Mouse (Mus musculus) left cerebral cortex, adult 11 months (tissue): ENCODE results near the gene Ankrd6.

Experiments used
- DNase-seq: peaks from one replicate; pipeline ENCODE4 v3.0.0; 2022; ENCODE audit warnings: low spot score

The Ankrd6 gene

DNA sequence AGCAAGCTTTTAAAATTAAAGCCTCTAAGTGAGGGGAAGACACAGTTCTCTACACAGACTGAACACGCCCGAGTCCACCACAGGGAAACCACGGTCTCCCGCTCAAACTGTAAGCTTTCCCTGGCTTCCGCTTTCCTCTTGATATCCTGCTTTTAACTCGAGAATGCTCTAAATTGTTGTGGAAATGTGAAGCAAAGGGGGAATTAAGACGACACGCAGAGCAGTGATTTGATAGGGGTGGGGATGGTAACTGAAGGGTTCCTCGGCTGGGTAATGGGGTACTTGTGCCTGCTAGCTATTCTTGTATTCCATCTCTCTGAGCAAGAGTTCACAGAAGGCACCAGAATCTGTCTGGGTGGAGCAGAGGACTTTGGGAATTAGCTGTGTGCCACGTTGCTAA lies 1.9 kb downstream of the Ankrd6 start:
- no peak for DNase-seq

DNA sequence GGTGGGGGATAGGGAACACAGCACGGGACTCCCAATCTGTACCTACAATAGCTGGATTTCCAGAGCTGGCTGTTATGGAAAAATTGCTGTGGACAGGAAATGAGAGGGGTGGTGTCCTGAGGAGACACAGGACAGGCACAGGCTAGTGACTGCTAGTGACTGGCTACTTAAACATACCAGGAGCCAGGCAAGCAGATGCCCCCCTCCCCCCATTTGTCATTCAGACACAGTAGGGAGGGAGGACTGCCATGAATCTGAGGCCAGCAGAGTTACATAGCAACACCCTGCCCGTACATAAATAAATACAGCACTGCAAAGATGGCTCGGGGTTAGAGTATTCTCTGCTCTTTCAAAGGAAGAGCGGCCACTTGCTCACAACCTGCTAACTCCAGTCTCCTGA lies 3.0 kb downstream of the Ankrd6 start:
- DNase-seq: no peak

DNA sequence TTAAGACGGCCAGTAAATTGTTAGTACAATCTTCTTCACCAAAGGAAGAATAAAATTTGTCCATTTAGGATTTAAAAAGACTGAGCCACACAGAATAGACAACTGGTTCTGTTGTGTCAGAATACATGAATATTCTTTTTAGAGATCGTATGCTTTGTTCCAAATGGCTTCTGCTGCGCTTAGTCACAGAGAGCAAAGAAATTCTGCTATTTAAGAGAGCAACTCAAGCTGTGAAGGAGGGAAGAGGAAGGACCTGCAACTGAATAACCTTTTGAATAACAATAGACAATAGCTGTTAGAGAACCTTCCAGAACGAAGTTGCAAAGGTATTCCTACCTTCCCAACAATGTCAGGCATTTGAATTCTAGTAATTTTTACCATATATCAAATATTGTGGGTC lies 9.7 kb downstream of the Ankrd6 start:
- DNase-seq: no peak

DNA sequence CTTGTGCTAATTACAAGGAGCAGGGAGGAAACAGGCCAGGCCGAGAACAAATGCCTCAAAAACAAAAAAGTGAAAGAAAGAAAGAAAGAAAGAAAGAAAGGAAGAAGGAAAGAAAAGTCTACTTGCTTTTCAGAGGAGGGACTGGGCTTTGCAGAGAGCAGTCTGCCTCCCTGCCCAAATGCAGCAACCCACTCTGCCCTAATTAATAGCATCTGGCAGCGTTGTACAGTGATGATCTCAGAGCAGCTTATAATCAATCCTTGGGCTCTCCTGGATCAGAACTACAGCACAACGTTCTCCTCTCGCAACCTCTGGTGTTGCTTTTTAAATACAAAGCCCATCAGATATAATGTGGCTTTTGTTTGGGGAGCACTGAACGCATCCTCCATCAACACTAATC lies 10.7 kb downstream of the Ankrd6 start:
- DNase-seq: no peak

DNA sequence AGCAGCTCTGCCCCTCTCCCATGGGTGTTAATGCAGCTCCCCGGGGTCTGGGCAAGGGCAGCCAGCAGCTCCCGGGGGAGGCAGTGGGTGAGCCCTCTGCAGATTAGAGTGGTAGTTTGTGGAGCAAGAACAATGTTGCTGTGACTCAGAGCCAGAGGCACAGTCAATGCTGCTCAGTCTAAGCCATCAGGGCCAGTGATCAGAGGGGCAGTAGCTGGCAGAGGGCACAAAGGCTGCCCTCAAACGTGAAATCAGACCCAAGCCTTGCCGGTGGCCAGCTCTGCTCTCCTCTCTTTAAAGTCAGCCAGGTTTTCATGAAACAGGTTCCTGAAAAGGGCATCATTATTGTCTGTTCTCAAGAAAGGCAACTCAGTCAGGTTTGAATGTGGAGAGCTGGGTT lies 11.1 kb downstream of the Ankrd6 start:
- no peak for DNase-seq

DNA sequence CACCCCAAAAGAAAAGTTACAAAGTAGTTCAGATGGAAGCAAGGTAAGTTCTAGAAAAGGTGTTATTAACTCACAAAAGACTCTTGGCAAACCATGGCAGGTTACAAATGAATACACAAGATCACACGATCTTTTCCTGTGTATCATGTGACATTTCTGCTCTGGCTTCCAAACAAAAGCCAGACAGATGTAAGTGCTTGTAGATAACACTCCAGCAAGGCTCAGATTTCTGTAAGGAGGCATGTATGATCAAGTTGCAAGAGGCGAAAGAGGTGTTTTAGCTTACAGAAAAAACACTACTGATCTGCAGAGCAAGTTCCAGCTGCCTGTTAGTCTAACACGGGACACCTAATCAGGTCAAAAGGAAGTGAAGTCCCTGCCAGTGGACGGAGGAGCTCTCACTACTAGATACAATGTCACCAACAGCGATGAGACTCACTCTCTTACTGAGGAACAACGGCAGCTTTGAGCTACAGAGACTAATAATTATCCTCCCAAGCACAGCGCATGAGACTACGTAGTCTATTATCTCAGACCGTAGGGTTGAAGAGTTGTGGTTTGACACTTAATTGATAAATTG lies 13.8 kb downstream of the Ankrd6 start:
- no peak for DNase-seq

DNA sequence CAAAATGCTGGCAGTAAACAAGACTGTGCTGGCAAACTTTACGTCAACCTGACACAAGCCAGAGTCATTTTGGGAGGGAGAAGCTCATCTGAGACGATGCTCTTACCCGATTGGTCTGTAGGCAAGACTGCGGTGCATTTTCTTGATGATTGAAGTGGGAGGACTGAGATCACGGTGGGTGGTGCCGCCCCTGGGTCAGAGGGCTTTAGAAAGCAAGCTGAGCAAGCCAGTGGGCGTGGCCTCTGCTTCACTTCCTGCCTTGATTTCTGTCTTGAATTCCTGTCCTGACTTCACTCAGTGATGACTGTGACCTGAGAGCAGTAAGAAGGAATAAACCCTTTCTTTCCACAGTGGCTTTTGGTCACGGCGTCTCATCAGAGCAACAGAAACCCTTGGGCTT lies 18.6 kb downstream of the Ankrd6 start:
- no peak for DNase-seq

DNA sequence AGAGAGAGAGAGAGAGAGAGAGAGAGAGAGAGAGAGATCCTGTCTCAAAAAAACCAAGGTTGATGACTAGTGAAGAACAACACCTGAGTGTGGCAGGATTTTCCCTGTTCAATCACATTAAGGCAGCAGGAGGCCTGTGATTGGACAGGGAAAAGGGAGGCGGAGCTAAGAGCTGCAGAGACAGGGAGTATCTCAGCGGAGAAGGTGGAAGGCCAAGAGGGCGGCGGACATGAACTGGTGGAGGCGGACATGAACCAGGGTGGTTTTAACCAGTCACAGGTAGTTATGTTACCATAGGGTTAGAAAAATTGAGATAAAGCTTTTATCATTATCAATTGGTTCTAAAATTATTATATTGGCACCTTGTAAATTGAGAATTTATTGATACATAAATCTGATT lies 20.9 kb downstream of the Ankrd6 start:
- no peak for DNase-seq

DNA sequence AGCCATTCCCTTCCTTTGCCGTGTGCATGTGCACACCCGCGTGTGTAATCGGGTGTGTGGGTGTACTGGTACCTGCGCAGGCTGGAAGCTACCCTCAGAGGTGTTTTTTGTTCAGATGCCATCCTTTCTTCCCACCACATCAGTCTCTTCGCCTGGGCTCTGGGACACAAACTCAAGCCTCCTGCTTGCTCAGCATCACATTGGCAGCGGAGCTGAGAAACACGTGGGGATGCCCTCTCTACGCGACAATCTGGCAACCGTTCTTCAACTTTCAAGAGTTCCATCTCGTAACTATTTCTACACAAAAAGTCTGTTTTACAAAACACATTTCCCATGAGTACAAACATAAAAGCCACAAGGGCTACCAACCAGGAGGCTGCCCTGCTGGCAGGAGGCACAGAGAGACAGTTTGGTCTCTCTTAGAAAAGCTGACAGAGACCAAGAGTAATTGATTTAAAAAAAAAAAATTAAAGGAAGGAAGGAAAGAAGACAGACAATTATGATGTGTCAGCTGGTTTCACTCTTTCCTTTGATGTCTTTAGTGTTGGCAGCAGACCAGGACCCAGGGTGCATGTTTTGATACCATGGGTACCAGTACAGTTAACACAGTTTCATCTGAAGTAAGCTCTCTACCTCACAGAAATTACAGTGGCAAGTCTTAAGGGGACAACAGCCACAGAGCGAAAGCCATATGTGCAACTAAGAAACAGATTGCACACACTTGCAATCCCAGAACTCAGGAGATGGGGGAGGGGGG lies 21.8 kb downstream of the Ankrd6 start:
- DNase-seq: no peak

DNA sequence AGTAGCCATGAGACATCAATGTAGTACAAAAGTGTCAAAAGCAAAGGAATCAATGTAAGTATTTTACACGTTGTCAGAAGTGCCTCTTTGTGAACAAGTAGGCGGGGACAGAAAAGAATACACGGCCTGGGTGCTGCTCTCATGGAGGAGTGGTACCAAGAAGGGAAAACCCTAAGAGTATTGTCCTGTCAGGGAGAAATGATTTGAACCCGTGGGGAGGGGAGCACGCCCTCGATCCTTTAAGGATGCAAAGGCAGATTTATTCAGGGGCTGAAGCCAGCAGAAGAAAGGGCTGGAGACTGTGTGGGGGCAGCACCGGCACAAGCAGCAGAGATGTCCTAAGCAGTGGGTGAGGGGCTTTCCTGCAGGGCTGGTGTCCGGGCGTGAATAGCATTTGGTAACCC lies 26.7 kb downstream of the Ankrd6 start:
- no peak for DNase-seq

DNA sequence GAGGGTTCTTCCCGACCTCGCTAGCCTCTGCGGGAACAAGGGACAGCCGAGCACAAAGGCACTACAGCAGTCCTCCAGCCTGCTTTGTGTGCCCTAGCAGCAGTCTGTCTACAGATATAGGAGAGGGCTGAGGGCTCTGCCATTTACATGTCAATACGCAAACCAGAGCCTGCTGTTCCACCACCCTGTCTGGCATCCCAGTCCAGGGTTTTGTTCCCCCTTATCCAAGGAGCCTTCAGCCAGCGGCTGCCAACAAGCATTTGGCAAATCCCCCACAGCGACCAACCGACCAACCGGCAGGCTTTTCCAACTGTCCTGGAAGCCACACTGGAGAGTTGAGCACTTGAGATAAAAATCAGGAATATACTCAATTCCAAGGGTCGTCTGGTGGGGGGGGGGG lies 27.2 kb downstream of the Ankrd6 start:
- no peak for DNase-seq

DNA sequence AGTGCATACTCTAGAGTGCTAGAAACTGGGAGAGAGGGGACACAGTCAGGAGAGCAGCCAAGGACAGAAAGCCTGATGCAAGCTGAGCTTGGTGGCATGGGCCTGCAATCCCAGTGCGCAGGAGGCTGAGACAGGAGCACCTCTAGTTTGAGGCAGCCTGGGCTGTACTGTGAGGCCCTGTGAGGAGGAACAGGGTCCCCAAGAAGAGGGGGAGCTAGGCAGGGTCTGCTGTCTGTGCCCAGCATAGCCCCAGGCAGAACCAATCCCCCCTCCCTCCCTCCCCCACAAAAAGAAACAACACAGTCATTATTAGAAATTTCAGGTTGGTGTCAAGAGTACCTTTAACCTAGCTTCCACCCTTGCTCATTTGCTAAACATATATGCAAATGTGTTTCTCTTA lies 27.8 kb downstream of the Ankrd6 start:
- DNase-seq: no peak

DNA sequence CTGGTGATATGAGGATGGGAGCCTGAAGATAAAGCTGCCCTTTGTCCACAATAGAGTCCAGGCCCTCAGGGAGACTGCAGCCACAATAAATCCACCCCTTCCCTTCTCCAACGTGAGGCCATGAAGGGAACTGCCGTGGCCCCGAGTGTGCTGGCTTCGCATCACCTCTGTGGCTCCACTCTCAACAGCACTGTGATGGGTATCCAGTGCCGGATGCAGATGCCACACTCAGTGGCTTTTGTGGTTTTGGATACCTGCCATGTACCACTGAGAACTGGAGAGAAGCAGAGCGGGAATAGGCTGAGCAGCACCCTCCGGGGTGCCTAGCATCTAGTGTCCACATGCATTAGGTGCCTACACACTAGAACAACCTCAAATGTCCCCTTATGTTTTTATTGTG lies 29.8 kb downstream of the Ankrd6 start:
- DNase-seq: no peak

DNA sequence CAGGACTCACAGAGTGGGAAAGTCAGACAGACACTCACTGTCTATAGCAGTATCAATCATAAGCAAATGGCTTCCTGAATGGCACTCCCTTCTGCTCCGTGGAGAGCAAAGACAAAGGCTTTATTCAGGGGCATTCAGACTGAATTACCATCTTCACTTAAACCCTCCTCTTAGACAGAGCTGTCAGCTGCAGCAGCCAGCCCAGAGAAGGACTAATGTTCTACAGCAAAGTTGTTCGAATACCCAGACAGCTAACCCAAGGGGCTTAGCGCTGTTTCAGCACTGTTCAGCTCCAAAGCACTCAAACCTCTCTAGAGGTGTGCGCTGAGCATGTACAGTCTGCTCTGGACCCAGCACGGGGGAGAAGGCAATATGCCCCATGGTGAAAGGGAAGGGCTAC lies 32.1 kb downstream of the Ankrd6 start:
- DNase-seq: no peak

DNA sequence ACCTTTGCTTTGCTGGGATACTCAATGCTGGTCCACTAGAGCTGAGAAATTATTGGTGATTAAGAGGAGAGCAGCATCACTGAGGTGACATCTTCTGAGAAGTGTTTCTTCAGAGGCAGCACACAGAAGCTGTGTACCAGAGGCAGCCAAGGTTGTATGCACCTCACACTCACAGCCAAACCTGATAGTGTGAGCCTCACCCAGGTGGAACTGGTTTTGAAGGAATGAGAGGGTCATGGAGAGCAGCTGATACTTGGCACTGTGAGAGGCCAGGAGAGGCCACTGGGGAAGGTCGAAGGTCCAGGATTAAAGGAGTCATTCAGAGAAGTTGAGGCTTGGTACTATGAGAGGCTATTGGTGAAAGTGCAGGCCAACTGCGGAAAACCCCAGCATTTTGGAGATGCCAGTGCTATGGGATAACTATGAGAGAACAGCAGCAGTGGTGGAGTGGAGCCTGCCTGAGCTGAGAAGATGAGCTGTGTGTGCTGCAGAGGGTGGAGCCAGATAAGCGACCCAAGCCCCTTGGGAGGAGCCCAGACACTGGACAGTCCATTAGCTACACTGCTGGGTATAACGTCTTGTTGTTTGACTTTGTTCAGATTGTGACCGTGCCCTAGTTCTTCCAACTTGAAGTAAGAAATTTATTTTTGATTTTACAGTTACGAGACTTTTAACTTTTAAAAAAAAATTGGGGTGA lies 33.8 kb downstream of the Ankrd6 start:
- no peak for DNase-seq

DNA sequence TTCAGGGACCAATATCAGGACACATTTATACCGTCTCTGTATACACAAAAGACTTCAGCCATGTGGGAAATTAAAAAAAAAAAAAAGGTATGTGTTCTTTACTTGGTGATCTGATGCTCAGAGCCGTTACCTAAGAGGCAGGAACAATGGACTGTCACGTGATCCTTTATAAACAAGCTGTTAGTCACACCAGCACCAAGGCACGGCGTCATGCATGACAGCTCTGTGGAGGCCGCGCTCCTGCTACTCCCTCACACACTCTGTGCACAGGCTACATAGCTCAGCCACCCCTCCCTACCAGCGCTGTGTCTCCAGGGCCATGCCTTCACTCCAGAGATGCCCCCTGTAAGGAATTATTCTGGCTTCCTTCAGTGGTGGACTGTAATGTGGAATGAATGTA lies 34.7 kb downstream of the Ankrd6 start:
- DNase-seq: no peak

DNA sequence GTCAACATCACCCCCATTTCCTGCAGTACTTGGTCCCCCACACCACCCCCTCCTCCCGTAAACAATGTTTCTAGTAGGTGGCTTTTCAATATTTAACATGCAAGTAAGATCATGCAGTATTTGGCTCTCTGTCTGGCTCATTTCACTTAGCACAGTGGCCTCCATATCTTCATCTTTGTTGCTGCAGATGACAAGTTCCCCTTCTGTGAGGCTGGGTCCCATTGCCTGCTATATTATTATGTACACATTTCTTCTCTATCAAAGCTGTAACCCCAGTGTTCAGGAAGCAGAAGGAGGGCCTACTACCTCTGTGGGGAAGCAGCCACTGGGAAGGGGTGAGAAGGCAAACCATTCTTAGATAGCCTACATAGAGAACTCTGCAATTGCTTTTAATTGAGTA lies 40.6 kb downstream of the Ankrd6 start:
- DNase-seq: no peak

DNA sequence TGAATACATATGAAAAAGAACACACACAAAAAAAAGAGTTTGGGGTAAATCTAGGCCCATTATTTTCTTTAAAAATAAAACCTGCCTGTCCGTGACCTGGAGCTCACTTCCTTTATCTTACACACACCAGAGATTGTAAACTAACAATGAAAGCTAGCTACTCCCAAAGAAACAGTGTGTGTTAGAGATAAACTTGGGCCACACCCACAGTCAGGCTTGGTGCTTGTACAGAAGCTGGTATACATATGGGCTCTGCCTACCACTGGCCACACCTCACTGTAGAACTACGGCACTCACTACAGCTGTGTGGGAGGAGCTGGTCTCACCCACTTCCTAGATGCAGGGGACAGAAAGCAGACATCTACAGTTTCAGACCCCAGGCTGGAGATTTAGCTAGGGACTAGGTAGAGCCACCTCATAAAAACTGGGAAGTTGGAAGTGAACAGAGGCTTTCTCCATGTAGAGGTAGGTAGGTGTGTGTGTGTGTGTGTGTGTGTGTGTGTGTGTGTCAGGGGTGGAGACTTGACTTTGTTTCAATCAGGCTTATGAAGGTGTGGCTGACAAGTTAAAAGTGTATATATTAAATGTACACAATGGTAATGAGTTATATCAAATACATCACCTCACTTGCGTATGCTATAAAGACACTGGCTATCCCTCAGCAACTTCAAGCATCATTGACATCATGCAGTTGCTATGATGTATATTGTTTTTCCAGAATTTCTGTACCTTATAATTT lies 41.2 kb downstream of the Ankrd6 start:
- no peak for DNase-seq

DNA sequence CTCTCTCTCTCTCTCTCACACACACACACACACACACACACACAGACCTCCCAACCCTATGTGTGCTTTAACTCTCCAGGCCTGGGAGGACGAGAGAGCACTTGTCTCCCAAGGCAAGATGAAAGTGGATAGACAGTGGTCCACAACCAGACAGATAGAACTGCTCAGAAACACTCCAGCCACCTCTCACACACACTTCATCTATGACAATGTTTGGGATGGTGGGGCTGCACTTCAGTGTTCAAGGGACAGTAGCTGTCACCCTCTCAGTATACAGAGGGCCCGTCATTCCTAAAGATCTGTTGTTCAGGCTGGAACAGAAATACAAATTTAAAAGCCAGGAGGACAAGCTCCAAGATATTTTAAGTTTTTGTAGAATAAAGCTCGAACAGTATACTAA lies 43.0 kb downstream of the Ankrd6 start:
- DNase-seq: no peak

DNA sequence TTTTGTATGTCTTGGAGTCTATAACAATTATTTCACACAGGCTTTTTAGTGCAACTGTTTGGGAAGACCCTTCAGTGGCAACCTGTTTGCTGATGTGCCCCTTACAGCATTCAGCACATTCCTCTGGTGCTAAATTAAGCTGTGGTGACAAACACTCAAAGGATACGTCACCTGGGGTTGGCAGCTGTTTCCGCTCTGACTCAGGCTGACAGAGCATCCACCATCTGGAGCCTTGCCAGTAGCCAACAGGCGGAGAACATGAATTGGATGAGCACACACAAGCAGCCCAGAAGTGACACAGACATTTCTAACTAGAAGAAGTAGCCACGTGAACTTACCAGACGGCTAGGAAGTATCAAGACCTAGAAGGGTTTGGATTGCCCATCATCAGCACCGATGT lies 44.0 kb downstream of the Ankrd6 start:
- DNase-seq: no peak

DNA sequence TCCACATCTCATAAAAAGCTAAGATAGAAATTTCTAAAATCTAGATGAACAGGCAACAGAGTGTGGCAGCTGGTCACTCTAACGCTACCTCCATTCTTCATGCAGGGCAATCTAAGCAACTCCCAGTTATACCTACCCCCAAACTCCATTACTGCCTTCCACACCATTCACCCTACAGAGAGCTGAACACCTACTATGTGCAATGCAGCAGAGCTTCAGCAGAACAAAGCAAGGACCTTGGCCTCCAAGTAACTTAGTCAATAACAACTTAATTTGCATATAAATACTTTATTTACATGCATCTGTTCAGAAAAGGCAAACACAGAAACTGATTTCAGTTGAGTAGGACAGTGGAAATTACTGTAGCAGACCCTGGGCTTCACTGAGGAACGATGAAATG lies 44.7 kb downstream of the Ankrd6 start:
- DNase-seq: no peak

DNA sequence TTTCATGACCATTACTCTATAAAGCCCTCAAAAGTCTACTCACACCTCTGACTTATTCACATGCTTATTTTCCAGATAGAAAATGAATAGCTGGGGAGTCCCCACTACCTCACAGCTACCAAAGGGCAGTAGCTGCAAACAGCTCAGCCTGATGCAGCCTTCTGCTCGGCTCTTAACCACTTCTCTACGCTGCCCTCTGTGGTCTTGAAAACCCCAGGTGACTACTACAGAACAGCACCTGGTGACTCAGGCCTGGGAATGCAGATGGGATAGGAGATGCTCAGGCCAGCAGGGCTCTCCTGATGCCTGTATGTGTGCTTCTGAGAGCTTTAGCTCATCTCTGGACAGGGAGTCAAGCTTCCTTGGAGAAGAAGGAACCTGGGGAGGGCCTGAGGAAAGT lies 45.3 kb downstream of the Ankrd6 start:
- no peak for DNase-seq

DNA sequence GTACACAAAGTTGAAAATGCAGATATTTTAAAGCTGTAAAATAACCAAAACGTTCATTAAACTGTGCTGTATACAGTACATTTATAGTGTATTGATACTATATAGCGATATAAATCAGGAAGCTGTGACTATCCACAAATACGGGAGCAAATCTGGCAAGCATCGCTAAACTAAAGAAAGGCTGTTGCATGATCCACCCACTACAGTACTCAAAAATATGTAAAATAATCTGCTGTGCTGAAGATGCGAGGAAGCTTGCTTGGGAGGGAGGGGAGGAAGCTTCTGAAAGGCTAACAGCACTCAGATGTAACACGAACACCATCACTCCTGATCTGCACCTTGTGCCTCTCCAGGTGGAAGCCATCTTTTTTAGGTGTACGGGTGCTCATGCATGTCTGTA lies 46.8 kb downstream of the Ankrd6 start:
- no peak for DNase-seq
